Mouse (Mus musculus): ENCODE measurements around the gene Atf7. TPM values are rescaled to one million over a fixed set of nuclear protein-coding genes. Genes with fewer than 3 reads are reported as not detected.
A peak's percentile ranks its signal among the peaks of the same experiment; 100 is the strongest.

Gene Atf7
- polyA plus RNA-seq, 1 experiment = 140 TPM

- Histone ChIP-seq H3K4me1 (replicated peaks; ENCODE audit: control insufficient read depth, insufficient read depth, low read length) (no peaks in the 10 kb centered on the region), H3K27me3 (ENCODE audit: control insufficient read depth, insufficient read depth, low read length) (no peaks in the 10 kb centered on the region), H3K4me3 (ENCODE audit: control insufficient read depth, insufficient read depth, low read length) (no peak overlapping the region), H3K36me3 (ENCODE audit: control insufficient read depth, insufficient read depth, low read length) (no peaks in the 10 kb centered on the region), H3K27ac (ENCODE audit: control insufficient read depth, insufficient read depth, low read length) (no peak overlapping the region)
- TF ChIP-seq POLR2A (IDR thresholded peaks at IDR 0.05; ENCODE audit: control insufficient read depth, extremely low read depth, insufficient read depth, low read length, poor library complexity) (no peak), CTCF (IDR thresholded peaks at IDR 0.05; ENCODE audit: borderline replicate concordance, control insufficient read depth, extremely low read depth, insufficient read depth, low read length, poor library complexity) (no peak)
- DNase-seq = no peak
- 84% methylated on average over 3 of the region's 3 CpGs for WGBS
These were observed 25.8 kb upstream of the Atf7 start for GRCm38 (mm10) chr15:102651107-102651506.

- H3K4me1 ChIP-seq (replicated peaks; ENCODE audit: control insufficient read depth, insufficient read depth, low read length) = no peaks in the 10 kb centered on the region
- TF ChIP-seq CTCF (IDR thresholded peaks at IDR 0.05; ENCODE audit: borderline replicate concordance, control insufficient read depth, extremely low read depth, insufficient read depth, low read length, poor library complexity) (no peak), POLR2A (IDR thresholded peaks at IDR 0.05; ENCODE audit: control insufficient read depth, extremely low read depth, insufficient read depth, low read length, poor library complexity) (no peak)
- no peak for DNase-seq
- H3K27ac ChIP-seq (ENCODE audit: control insufficient read depth, insufficient read depth, low read length) = no peak overlapping the region
- no peak overlapping the region for H3K4me3 ChIP-seq (ENCODE audit: control insufficient read depth, insufficient read depth, low read length)
- WGBS = 94% methylated on average over 3 of the region's 3 CpGs
- H3K27me3 ChIP-seq (ENCODE audit: control insufficient read depth, insufficient read depth, low read length) = no peaks in the 10 kb centered on the region
- H3K36me3 ChIP-seq (ENCODE audit: control insufficient read depth, insufficient read depth, low read length) = no peaks in the 10 kb centered on the region
These were observed 10.6 kb upstream of the Atf7 start for GRCm38 (mm10) chr15:102635817-102636216.

GRCm38 (mm10) chr15:102634684-102635083 is 9.4 kb upstream of the Atf7 start:
- Histone ChIP-seq H3K4me1 (replicated peaks; ENCODE audit: control insufficient read depth, insufficient read depth, low read length) (no peaks in the 10 kb centered on the region), H3K27ac (ENCODE audit: control insufficient read depth, insufficient read depth, low read length) (no peak overlapping the region), H3K4me3 (ENCODE audit: control insufficient read depth, insufficient read depth, low read length) (no peak overlapping the region), H3K36me3 (ENCODE audit: control insufficient read depth, insufficient read depth, low read length) (no peaks in the 10 kb centered on the region), H3K27me3 (ENCODE audit: control insufficient read depth, insufficient read depth, low read length) (no peaks in the 10 kb centered on the region)
- no peak for DNase-seq
- TF ChIP-seq POLR2A (IDR thresholded peaks at IDR 0.05; ENCODE audit: control insufficient read depth, extremely low read depth, insufficient read depth, low read length, poor library complexity) (no peak), CTCF (IDR thresholded peaks at IDR 0.05; ENCODE audit: borderline replicate concordance, control insufficient read depth, extremely low read depth, insufficient read depth, low read length, poor library complexity) (no peak)
- WGBS = 95% methylated on average over 8 of the region's 8 CpGs

GRCm38 (mm10) chr15:102625687-102626055 is 407 bp upstream of the Atf7 start:
- no peak for DNase-seq
- under 1% methylated on average over 18 of the region's 18 CpGs for WGBS
- Histone ChIP-seq H3K4me1 (replicated peaks; ENCODE audit: control insufficient read depth, insufficient read depth, low read length) (peaks cover 9% of the 10 kb centered on the region), H3K36me3 (ENCODE audit: control insufficient read depth, insufficient read depth, low read length) (no peaks in the 10 kb centered on the region), H3K27ac (ENCODE audit: control insufficient read depth, insufficient read depth, low read length) (no peak overlapping the region), H3K4me3 (ENCODE audit: control insufficient read depth, insufficient read depth, low read length) (peak overlapping the region; percentile 73), H3K27me3 (ENCODE audit: control insufficient read depth, insufficient read depth, low read length) (no peaks in the 10 kb centered on the region)
- TF ChIP-seq POLR2A (IDR thresholded peaks at IDR 0.05; ENCODE audit: control insufficient read depth, extremely low read depth, insufficient read depth, low read length, poor library complexity) (no peak), CTCF (IDR thresholded peaks at IDR 0.05; ENCODE audit: borderline replicate concordance, control insufficient read depth, extremely low read depth, insufficient read depth, low read length, poor library complexity) (no peak)

- Histone ChIP-seq H3K27me3 (ENCODE audit: control insufficient read depth, insufficient read depth, low read length) (no peaks in the 10 kb centered on the region), H3K36me3 (ENCODE audit: control insufficient read depth, insufficient read depth, low read length) (no peaks in the 10 kb centered on the region), H3K4me3 (ENCODE audit: control insufficient read depth, insufficient read depth, low read length) (peak overlapping the region; percentile 73), H3K27ac (ENCODE audit: control insufficient read depth, insufficient read depth, low read length) (no peak overlapping the region), H3K4me1 (replicated peaks; ENCODE audit: control insufficient read depth, insufficient read depth, low read length) (peaks cover 9% of the 10 kb centered on the region)
- DNase-seq = no peak
- no peak for TF ChIP-seq CTCF (IDR thresholded peaks at IDR 0.05; ENCODE audit: borderline replicate concordance, control insufficient read depth, extremely low read depth, insufficient read depth, low read length, poor library complexity)
- no peak for TF ChIP-seq POLR2A (IDR thresholded peaks at IDR 0.05; ENCODE audit: control insufficient read depth, extremely low read depth, insufficient read depth, low read length, poor library complexity)
- 3% methylated on average over 17 of the region's 17 CpGs for WGBS
These were observed 834 bp downstream of the Atf7 start for GRCm38 (mm10) chr15:102624291-102624969.

GRCm38 (mm10) chr15:102623121-102623520 is 2.1 kb downstream of the Atf7 start:
- TF ChIP-seq POLR2A (IDR thresholded peaks at IDR 0.05; ENCODE audit: control insufficient read depth, extremely low read depth, insufficient read depth, low read length, poor library complexity) (no peak), CTCF (IDR thresholded peaks at IDR 0.05; ENCODE audit: borderline replicate concordance, control insufficient read depth, extremely low read depth, insufficient read depth, low read length, poor library complexity) (no peak)
- H3K27me3 ChIP-seq (ENCODE audit: control insufficient read depth, insufficient read depth, low read length) = no peaks in the 10 kb centered on the region
- no peak overlapping the region for H3K4me3 ChIP-seq (ENCODE audit: control insufficient read depth, insufficient read depth, low read length)
- no peak for DNase-seq
- H3K27ac ChIP-seq (ENCODE audit: control insufficient read depth, insufficient read depth, low read length) = no peak overlapping the region
- 84% methylated on average over 3 of the region's 3 CpGs for WGBS
- no peaks in the 10 kb centered on the region for H3K36me3 ChIP-seq (ENCODE audit: control insufficient read depth, insufficient read depth, low read length)
- H3K4me1 ChIP-seq (replicated peaks; ENCODE audit: control insufficient read depth, insufficient read depth, low read length) = peaks cover 9% of the 10 kb centered on the region

- no peaks in the 10 kb centered on the region for H3K36me3 ChIP-seq (ENCODE audit: control insufficient read depth, insufficient read depth, low read length)
- H3K4me1 ChIP-seq (replicated peaks; ENCODE audit: control insufficient read depth, insufficient read depth, low read length) = peaks cover 9% of the 10 kb centered on the region
- no peaks in the 10 kb centered on the region for H3K27me3 ChIP-seq (ENCODE audit: control insufficient read depth, insufficient read depth, low read length)
- DNase-seq = no peak
- H3K4me3 ChIP-seq (ENCODE audit: control insufficient read depth, insufficient read depth, low read length) = no peak overlapping the region
- no peak overlapping the region for H3K27ac ChIP-seq (ENCODE audit: control insufficient read depth, insufficient read depth, low read length)
- TF ChIP-seq CTCF (IDR thresholded peaks at IDR 0.05; ENCODE audit: borderline replicate concordance, control insufficient read depth, extremely low read depth, insufficient read depth, low read length, poor library complexity) = no peak
- no peak for TF ChIP-seq POLR2A (IDR thresholded peaks at IDR 0.05; ENCODE audit: control insufficient read depth, extremely low read depth, insufficient read depth, low read length, poor library complexity)
These were observed 2.7 kb downstream of the Atf7 start for GRCm38 (mm10) chr15:102622536-102622935.
